8 mouse cellular contexts compared by ENCODE assay signal in genomic region chr14:54443712-54444618, GRCm38 (mm10). TPM values are rescaled to one million over a fixed set of nuclear protein-coding genes. Genes with fewer than 3 reads are reported as not detected.
DNase-seq lines count a peak whose midpoint lies in the region; ATAC-seq and TF ChIP-seq lines count a peak whose summit lies in the region.

No protein-coding gene starts in this region.

- H3K36me3 ChIP-seq in ES-E14 (ENCODE audit: control insufficient read depth, insufficient read depth, low read length, poor library complexity, severe bottlenecking) = no peaks in the 10 kb centered on the region
- peaks cover 7% of the 10 kb centered on the region for H3K36me3 ChIP-seq in limb, embryonic 11.5 days (ENCODE audit: control insufficient read depth, insufficient read depth, low read length)

- WGBS in limb, embryonic 11.5 days = 55% methylated on average over 15 of the region's 15 CpGs

- no peak overlapping the region for H3K4me3 ChIP-seq in ES-E14 (ENCODE audit: insufficient read depth in 1 of 2, low read depth in 1 of 2, low read length in 2 of 2, poor library complexity in 1 of 2, severe bottlenecking in 1 of 2)
- no peak overlapping the region for H3K4me3 ChIP-seq in limb, embryonic 11.5 days (ENCODE audit: low read depth, low read length)

- H3K4me1 ChIP-seq in ES-E14 (ENCODE audit: control insufficient read depth in 2 of 2, insufficient read depth in 2 of 2, low read length in 2 of 2, poor library complexity in 1 of 2) = peaks cover 9 to 31% of the 10 kb centered on the region in 2 experiments
- peaks cover 19% of the 10 kb centered on the region for H3K4me1 ChIP-seq in limb, embryonic 11.5 days (ENCODE audit: control insufficient read depth, insufficient read depth, low read length)

- no peak overlapping the region for H3K27ac ChIP-seq in ES-E14 (ENCODE audit: insufficient read depth, low read depth, low read length, poor library complexity, severe bottlenecking)
- peak overlapping the region; percentile 56 for H3K27ac ChIP-seq in limb, embryonic 11.5 days (replicated peaks; ENCODE audit: low read depth, low read length)

- H3K9ac ChIP-seq in ES-E14 (ENCODE audit: insufficient read depth, low read depth, low read length, poor library complexity, severe bottlenecking) = no peak overlapping the region
- no peak overlapping the region for H3K9ac ChIP-seq in limb, embryonic 11.5 days (ENCODE audit: low read length)

- no peaks in the 10 kb centered on the region for H3K9me3 ChIP-seq in ES-E14 (ENCODE audit: control insufficient read depth, insufficient read depth, low read depth, low read length)
- no peaks in the 10 kb centered on the region for H3K9me3 ChIP-seq in limb, embryonic 11.5 days (ENCODE audit: control insufficient read depth, low read length)

- no peak overlapping the region for H3K4me2 ChIP-seq in limb, embryonic 11.5 days (ENCODE audit: low read depth, severe bottlenecking)

- ATAC-seq in cerebellum, adult (ENCODE audit: insufficient number of reproducible peaks, low FRiP score, low TSS enrichment) = peak; percentile 51
- 0 out of 2 replicates have a peak, but pooled peaks have one; percentile 41 for ATAC-seq in limb, embryonic 11.5 days (ENCODE audit: insufficient number of reproducible peaks, low FRiP score, low TSS enrichment, low read depth)

- intact Hi-C loops in gastrocnemius, postnatal 36 days (cut with DNase I) = no loop called here

- DNase-seq in cerebellum, postnatal 14 days = no peak
- no peak for DNase-seq in ES-E14 (ENCODE audit: low read depth, low spot score)
- peak; percentile 57 to 71 for DNase-seq in gastrocnemius, postnatal 36 days
- DNase-seq in limb, embryonic 11.5 days (ENCODE audit: low spot score) = peak; percentile 44
- DNase-seq in retina, postnatal 1 day = no peak
- DNase-seq in natural killer cell, adult 2 months (ENCODE audit: low spot score in 2 of 2) = no peak
- DNase-seq in layer of hippocampus, adult 9-11 months = no peak

- H3K27me3 ChIP-seq in limb, embryonic 11.5 days (ENCODE audit: control insufficient read depth, insufficient read depth, low read length) = no peaks in the 10 kb centered on the region

- in situ Hi-C loops in ES-E14 (cut with MboI; ENCODE audit: low sequenced_read_pairs in 2 of 2, unreplicated experiment in 2 of 2) = no loop called here

TF ChIP-seq in ES-E14, 5 proteins besides CTCF, POLR2A, EP300 and RAD21:
- TF ChIP-seq ZNF384 (IDR thresholded peaks at IDR 0.05; ENCODE audit: low read depth, low read length) = peak; percentile 73
- no peak for TF ChIP-seq ZC3H11A (IDR thresholded peaks at IDR 0.05; ENCODE audit: borderline replicate concordance, low read depth, low read length)

RNA-seq across cellular contexts. Expression of gene Mmp14, which starts 12.6 kb away (rescaled TPM):
- total RNA-seq in ES-E14 (2012; rRNA removed) = 29.8 and 67.3 TPM in 2 replicates
- total RNA-seq in gastrocnemius, postnatal 36 days (2021) = 10 to 100 TPM; 10.7 to 10.8 TPM
- polyA plus RNA-seq in limb, embryonic 11.5 days (2014; fragmentation: Nextera tagmentation; extraction: Ambion mirVana) = 97.8 and 101 TPM in 2 replicates

RNA-seq across cellular contexts. Expression of gene Mrpl52, which starts 17.3 kb away (rescaled TPM):
- 137 and 272 TPM in 2 replicates for total RNA-seq in ES-E14 (2012; rRNA removed)
- total RNA-seq in gastrocnemius, postnatal 36 days (2021) = 10 to 100 TPM; 87.6 to 92.8 TPM
- polyA plus RNA-seq in limb, embryonic 11.5 days (2014; fragmentation: Nextera tagmentation; extraction: Ambion mirVana) = 228 and 236 TPM in 2 replicates

RNA-seq across cellular contexts. Expression of gene Lrp10, which starts 20.0 kb away (rescaled TPM):
- 20.8 and 48.1 TPM in 2 replicates for total RNA-seq in ES-E14 (2012; rRNA removed)
- total RNA-seq in gastrocnemius, postnatal 36 days (2021) = 10 to 100 TPM; 34.2 to 36.1 TPM
- polyA plus RNA-seq in limb, embryonic 11.5 days (2014; fragmentation: Nextera tagmentation; extraction: Ambion mirVana) = 18.9 and 19.6 TPM in 2 replicates

RNA-seq across cellular contexts. Expression of gene Slc7a7, which starts 26.4 kb away (rescaled TPM):
- total RNA-seq in ES-E14 (2012; rRNA removed) = 93.1 and 310 TPM in 2 replicates
- total RNA-seq in gastrocnemius, postnatal 36 days (2021) = 1 to 10 TPM in 1 of 2 experiments, under 1 TPM in 1; 0.97 to 1.5 TPM
- 3.1 and 3.6 TPM in 2 replicates for polyA plus RNA-seq in limb, embryonic 11.5 days (2014; fragmentation: Nextera tagmentation; extraction: Ambion mirVana)

RNA-seq across cellular contexts. Expression of gene Rem2, which starts 31.9 kb away (rescaled TPM):
- 0.85 and 1.4 TPM in 2 replicates for total RNA-seq in ES-E14 (2012; rRNA removed)
- total RNA-seq in gastrocnemius, postnatal 36 days (2021) = not detected
- polyA plus RNA-seq in limb, embryonic 11.5 days (2014; fragmentation: Nextera tagmentation; extraction: Ambion mirVana) = 4.7 and 5.3 TPM in 2 replicates

Comparison
In these comparisons a context has a peak if more than half of its experiments do, and no peak if none do; other contexts are left out.
1. DNase-seq: peak in gastrocnemius, postnatal 36 days (2 of 2) and limb, embryonic 11.5 days (single experiment); none in cerebellum, postnatal 14 days (0 of 2), ES-E14 (single experiment), retina, postnatal 1 day (single experiment), natural killer cell, adult 2 months (0 of 2) and layer of hippocampus, adult 9-11 months (single experiment).